Comparison of ENCODE assay signal across 7 mouse cellular contexts in the genomic region with DNA sequence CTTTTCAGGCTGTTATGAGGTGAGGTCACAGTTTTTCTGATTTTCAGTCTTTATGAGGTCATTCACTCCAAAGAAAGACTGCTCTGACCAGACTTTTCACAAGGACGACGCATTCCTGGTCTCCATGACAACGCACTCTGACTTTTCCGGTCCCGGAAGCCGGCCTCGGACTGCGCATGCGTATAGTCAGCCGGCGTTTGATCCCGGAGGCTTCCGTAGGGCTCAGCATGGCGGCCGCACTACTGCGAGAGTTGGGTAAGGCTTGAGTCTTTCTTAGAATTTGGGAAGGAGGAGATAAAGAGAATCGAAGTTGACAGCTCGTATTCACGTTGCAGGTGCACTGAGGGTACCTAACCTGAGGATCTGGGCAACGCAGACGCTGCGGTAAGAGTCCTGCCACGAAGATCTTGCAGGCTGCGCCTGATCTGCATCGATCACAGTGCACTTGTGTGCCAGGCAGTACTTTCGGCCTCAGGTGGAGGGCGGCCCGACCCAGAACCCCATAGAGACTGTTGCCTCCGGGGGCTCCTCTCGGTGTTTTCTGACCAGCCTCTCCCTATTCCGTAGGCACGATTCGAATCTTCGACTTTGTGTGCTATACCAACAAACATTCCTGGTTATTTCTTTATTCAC. TPM values are rescaled to one million over a fixed set of nuclear protein-coding genes. Genes with fewer than 3 reads are reported as not detected.
DNase-seq lines count a peak whose midpoint lies in the region; ATAC-seq lines count a peak whose summit lies in the region.

Gene Mrpl22, plus strand, starts transcription at position 203 of the 633 bp plus-strand sequence.

- peak within 1 kb of the TSS; percentile 66 for H3K4me3 ChIP-seq in intestine, embryonic 15.5 days (replicated peaks)
- peak within 1 kb of the TSS; percentile 80 for H3K4me3 ChIP-seq in midbrain, embryonic 10.5 days

- ATAC-seq in intestine, embryonic 15.5 days, result peak; percentile 80

- H3K9me3 ChIP-seq in intestine, embryonic 15.5 days, result no peaks in the 10 kb centered on the region
- no peaks in the 10 kb centered on the region for H3K9me3 ChIP-seq in midbrain, embryonic 10.5 days (replicated peaks)

- DNase-seq in adrenal gland, adult 2 months, result peak; percentile 96
- DNase-seq in embryo, embryonic 11.5 days (ENCODE audit: low read depth, low spot score), result peak; percentile 97
- DNase-seq in gastrocnemius, postnatal 36 days, result peak; percentile 87 to 94
- DNase-seq in left cerebral cortex, postnatal 25 days (ENCODE audit: low spot score in 2 of 2), result peak; percentile 97
- DNase-seq in midbrain, embryonic 10.5 days (ENCODE audit: low spot score), result peak; percentile 97
- DNase-seq in right cerebral cortex, postnatal 4 days, result peak; percentile 97

- peaks cover 5% of the 10 kb centered on the region for H3K4me1 ChIP-seq in intestine, embryonic 15.5 days (replicated peaks)
- peaks cover 26% of the 10 kb centered on the region for H3K4me1 ChIP-seq in midbrain, embryonic 10.5 days

- WGBS in intestine, embryonic 15.5 days, result under 1% methylated on average over 34 of the region's 34 CpGs
- WGBS in midbrain, embryonic 10.5 days, result under 1% methylated on average over 34 of the region's 34 CpGs

- H3K27ac ChIP-seq in intestine, embryonic 15.5 days, result peak within 1 kb of the TSS; percentile 38; the same call in 1 of the 2 replicates
- peak within 1 kb of the TSS; percentile 87 for H3K27ac ChIP-seq in midbrain, embryonic 10.5 days (replicated peaks)

- H3K9ac ChIP-seq in intestine, embryonic 15.5 days, result peak within 1 kb of the TSS; percentile 69

- intact Hi-C loops in gastrocnemius, postnatal 36 days (cut with DNase I), result no loop called here
- intact Hi-C loops in left cerebral cortex, postnatal 25 days (cut with DNase I), result no loop called here

- peak within 1 kb of the TSS; percentile 69 for H3K4me2 ChIP-seq in intestine, embryonic 15.5 days (replicated peaks)

- H3K27me3 ChIP-seq in intestine, embryonic 15.5 days (replicated peaks), result no peaks in the 10 kb centered on the region
- H3K27me3 ChIP-seq in midbrain, embryonic 10.5 days (ENCODE audit: low read depth, poor library complexity, severe bottlenecking), result no peaks in the 10 kb centered on the region

- H3K36me3 ChIP-seq in intestine, embryonic 15.5 days, result peaks cover 14% of the 10 kb centered on the region
- H3K36me3 ChIP-seq in midbrain, embryonic 10.5 days, result peaks cover 40% of the 10 kb centered on the region

RNA-seq across cellular contexts. Expression of gene Mrpl22, which starts in this region (rescaled TPM):
- total RNA-seq in adrenal gland, adult 2 months (2021), result 10 to 100 TPM; 83.9 to 89.2 TPM
- 25.2 and 33.4 TPM in 2 replicates for polyA plus RNA-seq in adrenal gland, adult 2 months (2012; rRNA removed)
- 10 to 100 TPM; 35.5 to 39.1 TPM for total RNA-seq in gastrocnemius, postnatal 36 days (2021)
- polyA plus RNA-seq in intestine, embryonic 15.5 days (2015; fragmentation: Nextera tagmentation; extraction: Ambion mirVana), result 126 and 128 TPM in 2 replicates
- total RNA-seq in left cerebral cortex, postnatal 25 days (2021), result 10 to 100 TPM; 33.9 to 35.5 TPM
- polyA plus RNA-seq in midbrain, embryonic 10.5 days (2016; fragmentation: Nextera tagmentation; extraction: Ambion mirVana), result 141 and 142 TPM in 2 replicates

Comparison
In these comparisons a context has a peak if more than half of its experiments do, and no peak if none do; other contexts are left out.
1. Peak in every context shown above with its lines: DNase-seq, ATAC-seq, H3K4me3 ChIP-seq and H3K27ac ChIP-seq.